Mouse (Mus musculus) WW6 (cell line): ENCODE measurements at regions not wholly inside any gene's neighbourhood (a gene's known extent, or its start where the extent isn't known, plus 50 kb on each side); places are given as distances from the start of the nearest gene placed in this dataset.

Experiments used
- DNase-seq: peaks from one replicate; pipeline ENCODE4 v3.0.0-alpha.2; 2013; ENCODE audit warnings: low read depth, low spot score

- DNase-seq = no peak
Observed at GRCm38 (mm10) chr2:21908813-21909480, 318.4 kb upstream of the Myo3a start.

GRCm38 (mm10) chr2:21909481-21909966, 317.8 kb upstream of the Myo3a start:
- peak; percentile 29 for DNase-seq

- no peak for DNase-seq
Observed at GRCm38 (mm10) chr2:21917804-21918690, 309.3 kb upstream of the Myo3a start.

- no peak for DNase-seq
Observed at GRCm38 (mm10) chr2:21919091-21919490, 308.2 kb upstream of the Myo3a start.

- DNase-seq = no peak
Observed at GRCm38 (mm10) chr2:21927656-21928055, 299.6 kb upstream of the Myo3a start.

GRCm38 (mm10) chr2:21939993-21940392, 287.3 kb upstream of the Myo3a start:
- no peak for DNase-seq

GRCm38 (mm10) chr2:21940797-21941487, 286.4 kb upstream of the Myo3a start:
- no peak for DNase-seq

- no peak for DNase-seq
Observed at GRCm38 (mm10) chr2:21941488-21942000, 285.8 kb upstream of the Myo3a start.

- no peak for DNase-seq
Observed at GRCm38 (mm10) chr2:21943676-21944075, 283.6 kb upstream of the Myo3a start.

GRCm38 (mm10) chr2:21946484-21946883, 280.8 kb upstream of the Myo3a start:
- no peak for DNase-seq

- DNase-seq = no peak
Observed at GRCm38 (mm10) chr2:21951279-21951678, 276.0 kb upstream of the Myo3a start.

- no peak for DNase-seq
Observed at GRCm38 (mm10) chr2:21956112-21956963, 271.0 kb upstream of the Myo3a start.

GRCm38 (mm10) chr2:21958365-21958764, 268.9 kb upstream of the Myo3a start:
- no peak for DNase-seq

GRCm38 (mm10) chr2:21958802-21959201, 268.5 kb upstream of the Myo3a start:
- no peak for DNase-seq

- DNase-seq = no peak
Observed at GRCm38 (mm10) chr2:21963343-21964026, 263.8 kb upstream of the Myo3a start.

- peak; percentile 24 for DNase-seq
Observed at GRCm38 (mm10) chr2:21964027-21964605, 263.2 kb upstream of the Myo3a start.

GRCm38 (mm10) chr2:21970774-21971406, 256.4 kb upstream of the Myo3a start:
- no peak for DNase-seq

GRCm38 (mm10) chr2:21974599-21974998, 252.7 kb upstream of the Myo3a start:
- no peak for DNase-seq

GRCm38 (mm10) chr2:21975547-21975946, 251.8 kb upstream of the Myo3a start:
- DNase-seq = no peak
